Mouse (Mus musculus): Measurements from ENCODE around the gene C130050O18Rik. TPM values are rescaled to one million over a fixed set of nuclear protein-coding genes. Genes with fewer than 3 reads are reported as not detected.
A peak's percentile ranks its signal among the peaks of the same experiment; 100 is the strongest.

Gene C130050O18Rik
- total and polyA plus RNA-seq, 3 experiments: 0.07 to 0.83 (median 0.33) TPM

DNA sequence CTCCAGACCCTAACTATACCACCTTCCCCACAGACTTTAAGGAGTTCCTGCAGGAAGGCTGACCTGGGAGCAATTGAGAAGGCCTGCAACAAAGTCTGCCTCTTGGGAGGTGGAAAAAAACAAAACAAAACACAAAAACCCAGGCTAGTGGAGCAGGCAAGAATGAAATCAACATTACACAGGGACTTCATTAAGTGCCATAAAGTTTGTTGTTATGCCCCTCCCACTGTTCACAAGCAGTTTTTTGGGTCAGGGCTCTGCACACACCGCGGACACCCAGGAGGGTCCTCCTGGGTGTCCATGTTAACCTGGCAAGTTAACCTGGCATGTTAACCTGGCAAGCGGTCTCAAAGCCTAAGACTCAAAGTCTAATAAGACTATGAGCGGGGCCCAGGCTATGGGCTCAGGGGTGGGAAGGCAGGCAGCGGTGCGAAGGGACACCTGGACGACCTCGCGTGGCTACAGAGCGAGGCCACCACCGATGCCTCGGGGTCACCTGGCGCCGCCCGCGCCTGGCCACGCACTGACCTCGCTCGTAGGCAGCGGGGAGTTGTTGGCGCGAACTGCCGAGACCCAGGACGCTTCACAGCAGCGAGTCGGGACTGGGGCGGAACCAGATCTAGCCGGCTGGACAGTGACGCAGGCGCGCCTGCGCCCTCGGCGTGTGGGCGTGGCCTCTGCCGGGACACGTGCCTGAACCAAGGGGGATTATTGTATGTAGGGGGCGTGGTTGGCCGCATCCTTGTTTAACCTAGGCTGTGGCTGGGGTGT is 33.3 kb upstream of the C130050O18Rik start:
- peak overlapping the region; percentile 86 for H3K4me3 ChIP-seq (ENCODE audit: low read depth, low read length)
- ATAC-seq (ENCODE audit: extremely low read depth, insufficient number of reproducible peaks, low FRiP score, poor library complexity, severe bottlenecking) (peak; percentile 69), DNase-seq (ENCODE audit: low spot score) (peak; percentile 91)
- peaks cover 96% of the 10 kb centered on the region for H3K4me1 ChIP-seq (ENCODE audit: insufficient read depth, low read depth, low read length)
- peak; percentile 40; the same call in 1 of the 2 replicates for TF ChIP-seq POLR2AphosphoS5 (IDR thresholded peaks at IDR 0.05; ENCODE audit: insufficient replicate concordance, low read depth, low read length)
- no peak for TF ChIP-seq CTCF (IDR thresholded peaks at IDR 0.05; ENCODE audit: low read depth, low read length)
- TF ChIP-seq TAL1 (conservative IDR thresholded peaks at IDR 0.05; ENCODE audit: low read depth, low read length): no peak
- no peaks in the 10 kb centered on the region for H3K9me3 ChIP-seq (replicated peaks)
- H3K36me3 ChIP-seq (replicated peaks): peaks cover 54% of the 10 kb centered on the region
- no peaks in the 10 kb centered on the region for H3K27me3 ChIP-seq (ENCODE audit: insufficient read depth, low read length)

DNA sequence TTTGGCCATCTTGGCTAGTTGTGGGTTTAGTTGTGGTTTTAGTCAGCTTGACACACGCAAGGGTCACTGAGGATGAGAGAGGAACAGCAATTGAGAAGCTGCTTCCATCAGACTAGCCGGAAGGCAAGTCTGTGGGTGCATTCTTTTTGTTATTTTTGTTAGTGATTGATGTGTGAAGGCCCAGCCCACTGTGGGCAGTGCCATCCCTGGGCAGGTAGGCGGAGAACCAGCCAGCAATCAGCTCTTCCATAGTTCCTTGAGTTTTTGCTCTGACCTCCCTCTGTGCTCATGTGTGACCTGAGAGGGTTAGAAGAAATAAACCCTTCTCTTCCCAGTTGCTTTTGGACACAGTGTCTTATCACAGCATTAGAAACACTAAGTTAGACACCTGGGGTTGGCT is 32.0 kb upstream of the C130050O18Rik start:
- TF ChIP-seq TAL1 (conservative IDR thresholded peaks at IDR 0.05; ENCODE audit: low read depth, low read length): no peak
- no peak for TF ChIP-seq GATA1 (IDR thresholded peaks at IDR 0.05; ENCODE audit: borderline replicate concordance, low read length)
- TF ChIP-seq POLR2AphosphoS5 (IDR thresholded peaks at IDR 0.05; ENCODE audit: insufficient replicate concordance, low read depth, low read length): no peak
- TF ChIP-seq GATA2 (IDR thresholded peaks at IDR 0.05; ENCODE audit: borderline replicate concordance, low read depth, low read length): no peak
- Histone ChIP-seq H3K27me3 (ENCODE audit: insufficient read depth, low read length) (no peaks in the 10 kb centered on the region), H3K4me1 (ENCODE audit: insufficient read depth, low read depth, low read length) (peaks cover 96% of the 10 kb centered on the region), H3K9me3 (replicated peaks) (no peaks in the 10 kb centered on the region), H3K36me3 (replicated peaks) (peaks cover 42% of the 10 kb centered on the region), H3K4me3 (ENCODE audit: low read depth, low read length) (no peak overlapping the region)
- DNase-seq (ENCODE audit: low spot score) (no peak), ATAC-seq (ENCODE audit: extremely low read depth, insufficient number of reproducible peaks, low FRiP score, poor library complexity, severe bottlenecking) (no peak)

DNA sequence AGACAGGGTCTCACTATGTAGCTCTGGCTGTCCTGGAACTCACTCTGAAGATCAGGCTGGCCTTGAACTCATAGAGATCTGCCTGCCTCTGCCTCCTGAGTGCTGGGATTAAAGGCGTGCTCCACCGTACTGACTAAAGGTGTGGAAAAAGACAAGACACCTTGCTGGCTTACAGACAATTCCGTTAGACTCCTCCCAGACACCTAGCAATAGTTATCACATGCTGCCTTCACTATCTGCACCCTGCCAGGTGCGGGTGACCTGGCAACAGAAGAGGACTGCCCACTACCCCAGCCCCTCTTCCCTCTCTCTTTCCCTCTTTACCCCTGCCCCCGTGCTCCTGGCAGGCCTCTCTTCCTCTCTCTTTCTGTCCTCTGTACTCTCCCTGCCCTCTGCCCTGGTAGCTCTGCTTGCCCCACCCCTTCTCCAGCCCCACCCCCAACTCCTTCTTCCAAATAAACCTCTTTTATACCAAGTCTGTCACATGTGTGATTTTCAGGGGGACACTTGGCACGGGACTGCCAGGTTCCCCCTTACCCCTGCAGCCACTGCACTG is 31.1 kb upstream of the C130050O18Rik start:
- H3K9me3 ChIP-seq (replicated peaks): no peaks in the 10 kb centered on the region
- ATAC-seq (ENCODE audit: extremely low read depth, insufficient number of reproducible peaks, low FRiP score, poor library complexity, severe bottlenecking) (no peak), DNase-seq (ENCODE audit: low spot score) (no peak)
- H3K36me3 ChIP-seq (replicated peaks): peaks cover 34% of the 10 kb centered on the region
- no peaks in the 10 kb centered on the region for H3K27me3 ChIP-seq (ENCODE audit: insufficient read depth, low read length)
- TF ChIP-seq TAL1 (conservative IDR thresholded peaks at IDR 0.05; ENCODE audit: low read depth, low read length) (no peak), CTCF (IDR thresholded peaks at IDR 0.05; ENCODE audit: low read depth, low read length) (no peak), POLR2AphosphoS5 (IDR thresholded peaks at IDR 0.05; ENCODE audit: insufficient replicate concordance, low read depth, low read length) (no peak), GATA1 (IDR thresholded peaks at IDR 0.05; ENCODE audit: borderline replicate concordance, low read length) (no peak)
- H3K4me1 ChIP-seq (ENCODE audit: insufficient read depth, low read depth, low read length): peaks cover 95% of the 10 kb centered on the region
- no peak overlapping the region; the same call in 1 of the 2 replicates for H3K4me3 ChIP-seq (ENCODE audit: low read depth, low read length)

DNA sequence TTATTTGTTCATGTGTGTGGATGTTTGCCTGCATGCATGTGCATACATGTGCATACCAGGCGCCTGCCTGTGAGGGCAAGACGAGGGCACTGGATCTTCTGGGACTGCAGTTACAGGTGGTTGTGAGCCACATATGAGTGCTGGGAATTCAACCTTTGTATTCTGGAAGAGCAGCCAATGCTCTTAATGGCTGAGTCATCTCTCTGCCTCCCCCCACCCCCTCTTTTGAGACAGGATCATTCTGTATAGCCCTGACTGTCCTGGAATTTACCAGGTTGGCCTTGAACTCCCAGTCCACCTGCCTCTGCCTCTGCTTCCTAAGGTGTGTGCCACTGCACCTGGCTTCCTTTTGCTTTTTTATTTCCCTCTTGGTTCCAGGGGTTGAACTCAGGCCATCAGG is 30.2 kb upstream of the C130050O18Rik start:
- peaks cover 98% of the 10 kb centered on the region for H3K4me1 ChIP-seq (ENCODE audit: insufficient read depth, low read depth, low read length)
- TF ChIP-seq GATA2 (IDR thresholded peaks at IDR 0.05; ENCODE audit: borderline replicate concordance, low read depth, low read length) (no peak), CTCF (IDR thresholded peaks at IDR 0.05; ENCODE audit: low read depth, low read length) (no peak), POLR2AphosphoS5 (IDR thresholded peaks at IDR 0.05; ENCODE audit: insufficient replicate concordance, low read depth, low read length) (no peak), TAL1 (conservative IDR thresholded peaks at IDR 0.05; ENCODE audit: low read depth, low read length) (no peak), GATA1 (IDR thresholded peaks at IDR 0.05; ENCODE audit: borderline replicate concordance, low read length) (no peak)
- no peak for ATAC-seq (ENCODE audit: extremely low read depth, insufficient number of reproducible peaks, low FRiP score, poor library complexity, severe bottlenecking)

DNA sequence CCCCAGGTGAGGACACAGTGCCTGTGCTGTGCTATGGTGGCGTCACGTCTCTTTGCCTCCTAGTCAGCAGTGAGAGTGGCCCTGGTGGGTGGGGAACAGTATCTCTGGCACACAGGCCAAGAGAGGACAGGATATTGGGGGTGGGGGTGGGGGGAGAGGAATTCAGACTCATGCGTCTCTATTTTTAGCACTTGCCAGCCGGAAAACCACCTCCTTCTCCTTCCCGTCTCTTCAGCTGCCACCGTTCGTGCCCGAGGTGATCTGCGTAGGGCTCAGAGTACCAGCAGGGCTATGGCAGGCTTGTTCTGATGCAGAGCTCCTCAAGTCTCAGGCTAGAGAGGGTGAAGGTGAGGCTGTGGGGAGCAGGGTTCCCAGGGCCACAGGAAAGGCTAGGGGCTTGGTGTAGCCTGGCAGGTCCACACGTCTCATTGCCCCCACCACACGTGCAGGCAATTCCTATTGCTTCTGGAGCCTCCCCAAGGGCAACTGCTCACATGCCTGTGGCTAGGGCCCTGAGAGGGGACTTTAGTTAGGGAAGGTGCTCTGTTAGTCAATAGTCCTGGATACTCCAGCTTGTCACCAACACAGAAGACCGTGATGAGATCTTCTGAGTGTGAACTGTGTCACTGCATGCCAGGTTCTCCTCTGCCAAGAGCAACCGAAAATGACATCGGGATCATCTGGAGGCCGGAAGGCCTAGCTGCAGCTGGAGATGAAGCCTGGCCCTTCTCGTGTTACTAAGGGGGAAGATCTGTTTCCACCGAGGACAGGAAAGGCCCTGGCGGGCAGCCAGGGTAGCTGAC is 27.4 kb upstream of the C130050O18Rik start, which contains the start of gene Gpr146:
Gpr146 (plus strand) TSS at position 230 of the 803 bp plus-strand sequence.
- Histone ChIP-seq H3K27me3 (ENCODE audit: insufficient read depth, low read length) (no peaks in the 10 kb centered on the region), H3K36me3 (replicated peaks) (peaks cover 23% of the 10 kb centered on the region), H3K4me3 (ENCODE audit: low read depth, low read length) (peak within 1 kb of the TSS; percentile 61; the same call in 1 of the 2 replicates), H3K4me1 (ENCODE audit: insufficient read depth, low read depth, low read length) (peaks cover 83% of the 10 kb centered on the region), H3K9me3 (replicated peaks) (no peaks in the 10 kb centered on the region)
- peak; percentile 24 for ATAC-seq (ENCODE audit: extremely low read depth, insufficient number of reproducible peaks, low FRiP score, poor library complexity, severe bottlenecking)
- TF ChIP-seq GATA1 (IDR thresholded peaks at IDR 0.05; ENCODE audit: borderline replicate concordance, low read length) (no peak), POLR2AphosphoS5 (IDR thresholded peaks at IDR 0.05; ENCODE audit: insufficient replicate concordance, low read depth, low read length) (no peak), CTCF (IDR thresholded peaks at IDR 0.05; ENCODE audit: low read depth, low read length) (no peak), TAL1 (conservative IDR thresholded peaks at IDR 0.05; ENCODE audit: low read depth, low read length) (no peak), GATA2 (IDR thresholded peaks at IDR 0.05; ENCODE audit: borderline replicate concordance, low read depth, low read length) (no peak)
- peak; percentile 65 for DNase-seq (ENCODE audit: low spot score)

More for the DNA sequence above, 30.2 kb upstream of the C130050O18Rik start:
- Histone ChIP-seq H3K9me3 (replicated peaks) (no peaks in the 10 kb centered on the region), H3K4me3 (ENCODE audit: low read depth, low read length) (no peak overlapping the region), H3K27me3 (ENCODE audit: insufficient read depth, low read length) (no peaks in the 10 kb centered on the region), H3K36me3 (replicated peaks) (peaks cover 28% of the 10 kb centered on the region)
- DNase-seq (ENCODE audit: low spot score): no peak

DNA sequence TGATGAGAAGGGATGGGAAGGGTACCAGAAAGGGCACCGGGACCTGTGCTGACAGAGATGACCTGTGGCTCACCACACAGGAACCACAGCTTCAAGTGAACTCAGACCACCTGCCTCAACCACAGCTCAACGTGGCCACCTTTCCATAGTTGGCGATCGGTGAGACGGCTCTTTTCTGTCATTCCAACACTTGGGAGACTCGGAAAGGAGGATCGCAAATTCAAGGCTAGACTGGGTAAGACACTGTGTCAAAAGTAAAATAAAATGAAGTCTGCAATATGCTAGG is 26.9 kb upstream of the C130050O18Rik start:
- Histone ChIP-seq H3K4me1 (ENCODE audit: insufficient read depth, low read depth, low read length) (peaks cover 83% of the 10 kb centered on the region), H3K4me3 (ENCODE audit: low read depth, low read length) (peak overlapping the region; percentile 61; the same call in 1 of the 2 replicates), H3K9me3 (replicated peaks) (no peaks in the 10 kb centered on the region), H3K36me3 (replicated peaks) (peaks cover 26% of the 10 kb centered on the region), H3K27me3 (ENCODE audit: insufficient read depth, low read length) (no peaks in the 10 kb centered on the region)
- no peak for ATAC-seq (ENCODE audit: extremely low read depth, insufficient number of reproducible peaks, low FRiP score, poor library complexity, severe bottlenecking)
- no peak for DNase-seq (ENCODE audit: low spot score)
- TF ChIP-seq GATA2 (IDR thresholded peaks at IDR 0.05; ENCODE audit: borderline replicate concordance, low read depth, low read length) (no peak), CTCF (IDR thresholded peaks at IDR 0.05; ENCODE audit: low read depth, low read length) (no peak), TAL1 (conservative IDR thresholded peaks at IDR 0.05; ENCODE audit: low read depth, low read length) (no peak), GATA1 (IDR thresholded peaks at IDR 0.05; ENCODE audit: borderline replicate concordance, low read length) (no peak)

All from G1E (cell line).